Mouse (Mus musculus): Measurements from ENCODE around the gene Zfp185. TPM values are rescaled to one million over a fixed set of nuclear protein-coding genes. Genes with fewer than 3 reads are reported as not detected.

Gene Zfp185
- total and polyA plus RNA-seq, 3 experiments: not detected

GRCm38 (mm10) chrX:73038831-73039230, 51.7 kb downstream of the Zfp185 start:
- Histone ChIP-seq H3K9ac (ENCODE audit: insufficient read depth, low read depth) (no peak overlapping the region), H3K4me2 (ENCODE audit: insufficient read depth, low read depth, poor library complexity, severe bottlenecking) (no peak overlapping the region), H3K36me3 (replicated peaks in 1 of 2; ENCODE audit: control insufficient read depth in 1 of 2, insufficient read depth in 1 of 2, low read length in 1 of 2) (no peaks in the 10 kb centered on the region), H3K4me1 (ENCODE audit: control insufficient read depth in 1 of 2, insufficient read depth in 2 of 2) (no peaks in the 10 kb centered on the region), H3K27me3 (replicated peaks) (no peaks in the 10 kb centered on the region), H3K9me3 (replicated peaks; ENCODE audit: low read length) (no peaks in the 10 kb centered on the region), H3K79me2 (replicated peaks; ENCODE audit: control insufficient read depth, extremely low read depth, insufficient read depth, poor library complexity, severe bottlenecking) (no peaks in the 10 kb centered on the region), H3K4me3 (replicated peaks in 1 of 3; ENCODE audit: low read depth in 2 of 3, low read length in 2 of 3, poor library complexity in 1 of 3) (no peak overlapping the region), H3K27ac (ENCODE audit: insufficient read depth, low read depth) (no peak overlapping the region)
- in situ Hi-C loops (cut with MboI; ENCODE audit: low pct_ligation_motif_present, low pct_unique_long_range_greater_than_20kb, low sequenced_read_pairs) (no loop called here), dilution Hi-C loops (cut with MboI; ENCODE audit: extremely low pct_ligation_motif_present, extremely low pct_unique_long_range_greater_than_20kb, low sequenced_read_pairs) (no loop called here)
- TF ChIP-seq MEF2A (IDR thresholded peaks at IDR 0.05; ENCODE audit: borderline replicate concordance, low read depth, low read length) (no peak), PAX5 (IDR thresholded peaks at IDR 0.05; ENCODE audit: low read length) (no peak), ZC3H11A (IDR thresholded peaks at IDR 0.05; ENCODE audit: low read depth, low read length) (no peak), BHLHE40 (IDR thresholded peaks at IDR 0.05; ENCODE audit: low read depth, low read length) (no peak), GABPA (IDR thresholded peaks at IDR 0.05; ENCODE audit: insufficient replicate concordance, low read depth, low read length) (no peak), HCFC1 (IDR thresholded peaks at IDR 0.05; ENCODE audit: low read depth, low read length) (no peak), CHD1 (IDR thresholded peaks at IDR 0.05; ENCODE audit: low read depth, low read length) (no peak), E2F4 (IDR thresholded peaks at IDR 0.05; ENCODE audit: insufficient replicate concordance, low read depth, low read length) (no peak), IRF4 (IDR thresholded peaks at IDR 0.05; ENCODE audit: low read depth, low read length) (no peak), ZKSCAN1 (IDR thresholded peaks at IDR 0.05; ENCODE audit: borderline replicate concordance, low read depth, low read length) (no peak), UBTF (IDR thresholded peaks at IDR 0.05; ENCODE audit: low read depth, low read length) (no peak)
- no peak for DNase-seq (ENCODE audit: extremely low read depth)

- H3K36me3 ChIP-seq (replicated peaks in 1 of 2; ENCODE audit: control insufficient read depth in 1 of 2, insufficient read depth in 1 of 2, low read length in 1 of 2): no peaks in the 10 kb centered on the region
- TF ChIP-seq JUN (IDR thresholded peaks at IDR 0.05; ENCODE audit: insufficient read depth, low read depth, low read length) (no peak), ZMIZ1 (IDR thresholded peaks at IDR 0.05; ENCODE audit: low read depth, low read length) (no peak), EP300 (IDR thresholded peaks at IDR 0.05; ENCODE audit: low read length) (no peak), ELF1 (IDR thresholded peaks at IDR 0.05; ENCODE audit: low read depth, low read length) (no peak), E2F4 (IDR thresholded peaks at IDR 0.05; ENCODE audit: insufficient replicate concordance, low read depth, low read length) (no peak), ZNF384 (IDR thresholded peaks at IDR 0.05; ENCODE audit: low read depth, low read length) (no peak), HCFC1 (IDR thresholded peaks at IDR 0.05; ENCODE audit: low read depth, low read length) (no peak), JUND (conservative IDR thresholded peaks at IDR 0.05; ENCODE audit: low read depth, low read length) (no peak), TCF12 (IDR thresholded peaks at IDR 0.05; ENCODE audit: low read depth, low read length) (no peak), RAD21 (IDR thresholded peaks at IDR 0.05; ENCODE audit: low read depth, low read length) (no peak), USF1 (IDR thresholded peaks at IDR 0.05; ENCODE audit: low read depth, low read length) (no peak), USF2 (conservative IDR thresholded peaks at IDR 0.05; ENCODE audit: low read depth, low read length) (no peak), MXI1 (IDR thresholded peaks at IDR 0.05; ENCODE audit: low read depth, low read length) (no peak), SIN3A (IDR thresholded peaks at IDR 0.05; ENCODE audit: low read length) (no peak), UBTF (IDR thresholded peaks at IDR 0.05; ENCODE audit: low read depth, low read length) (no peak)
- no peaks in the 10 kb centered on the region for H3K27me3 ChIP-seq (replicated peaks)
- H3K4me2 ChIP-seq (ENCODE audit: insufficient read depth, low read depth, poor library complexity, severe bottlenecking): no peak overlapping the region
- no peaks in the 10 kb centered on the region for H3K4me1 ChIP-seq (ENCODE audit: control insufficient read depth in 1 of 2, insufficient read depth in 2 of 2)
- in situ Hi-C loops (cut with MboI; ENCODE audit: low pct_ligation_motif_present, low pct_unique_long_range_greater_than_20kb, low sequenced_read_pairs) (no loop called here), dilution Hi-C loops (cut with MboI; ENCODE audit: extremely low pct_ligation_motif_present, extremely low pct_unique_long_range_greater_than_20kb, low sequenced_read_pairs) (no loop called here)
- no peak overlapping the region for H3K27ac ChIP-seq (ENCODE audit: insufficient read depth, low read depth)
- no peaks in the 10 kb centered on the region for H3K9me3 ChIP-seq (replicated peaks; ENCODE audit: low read length)
- H3K4me3 ChIP-seq (replicated peaks in 1 of 3; ENCODE audit: low read depth in 2 of 3, low read length in 2 of 3, poor library complexity in 1 of 3): no peak overlapping the region
- H3K9ac ChIP-seq (ENCODE audit: insufficient read depth, low read depth): no peak overlapping the region
- no peaks in the 10 kb centered on the region for H3K79me2 ChIP-seq (replicated peaks; ENCODE audit: control insufficient read depth, extremely low read depth, insufficient read depth, poor library complexity, severe bottlenecking)
- no peak for DNase-seq (ENCODE audit: extremely low read depth)
Measured at GRCm38 (mm10) chrX:73039666-73040065, 52.5 kb downstream of the Zfp185 start.
